Mouse (Mus musculus) stomach, postnatal 0 days (tissue): Measurements from ENCODE around the gene Me3.

Experiments
- CTCF ChIP-seq: IDR thresholded peaks from 2 replicates; pipeline ENCODE4 v1.5.1; 2016; ENCODE audit warnings: antibody characterized with exemption, low read depth, mild to moderate bottlenecking, moderate library complexity
- EP300 ChIP-seq: optimal IDR thresholded peaks from 2 replicates; pipeline ENCODE3; 2016; ENCODE audit warnings: antibody characterized with exemption

- TF ChIP-seq CTCF (no peak), EP300 (no peak)
These were observed 39.1 kb downstream of the Me3 start for GRCm38 (mm10) chr7:89671104-89671831.
